Mouse (Mus musculus) heart, adult 11 months (tissue): ENCODE measurements around the gene BC051665.

Source experiments
- DNase-seq: peaks from one replicate; pipeline ENCODE4 v3.0.0; 2022

Gene BC051665

DNA sequence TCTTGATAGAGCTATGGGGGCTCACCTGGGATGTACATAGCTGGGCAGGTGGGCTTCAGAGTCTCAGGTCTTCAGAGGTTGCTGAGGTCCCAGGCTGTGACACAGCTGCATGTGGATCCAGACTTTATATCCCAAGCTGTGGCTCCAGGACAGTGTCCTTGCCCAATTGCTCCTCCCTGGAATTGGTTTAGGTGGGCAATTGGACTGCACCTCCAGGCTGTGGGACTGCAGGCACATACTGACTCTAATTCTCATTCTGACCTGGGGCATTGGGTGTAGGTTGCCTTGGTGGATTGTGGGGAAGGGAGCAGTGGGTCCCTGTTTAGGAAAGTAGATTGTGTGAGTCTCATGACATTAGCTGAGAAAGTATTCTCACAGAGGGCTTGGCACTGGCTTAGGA, at the start of gene BC051665:
TSS of gene BC051665 (minus strand) at position 101 of the 400 bp plus-strand sequence.
- DNase-seq: peak; percentile 59

DNA sequence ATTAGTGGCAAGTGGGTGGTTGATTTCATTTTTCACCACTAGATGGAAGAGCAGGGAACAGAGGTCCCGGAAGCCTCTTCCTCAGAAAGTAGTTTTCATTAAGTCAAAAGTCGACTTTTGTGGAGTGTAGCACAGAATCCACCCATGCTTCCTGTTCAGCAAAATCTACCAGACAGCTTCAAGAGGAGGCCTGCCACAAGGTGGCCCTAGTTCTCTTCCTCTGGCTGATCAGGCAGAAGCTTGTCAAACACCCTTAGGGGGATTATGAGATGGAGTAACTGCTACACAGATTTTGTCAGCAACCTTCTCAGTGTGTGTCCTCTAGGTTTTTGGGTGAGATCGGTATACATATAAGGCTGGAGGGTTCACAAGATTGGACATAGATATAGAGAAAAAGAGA, 39.9 kb upstream of the BC051665 start:
- peak; percentile 94 for DNase-seq

DNA sequence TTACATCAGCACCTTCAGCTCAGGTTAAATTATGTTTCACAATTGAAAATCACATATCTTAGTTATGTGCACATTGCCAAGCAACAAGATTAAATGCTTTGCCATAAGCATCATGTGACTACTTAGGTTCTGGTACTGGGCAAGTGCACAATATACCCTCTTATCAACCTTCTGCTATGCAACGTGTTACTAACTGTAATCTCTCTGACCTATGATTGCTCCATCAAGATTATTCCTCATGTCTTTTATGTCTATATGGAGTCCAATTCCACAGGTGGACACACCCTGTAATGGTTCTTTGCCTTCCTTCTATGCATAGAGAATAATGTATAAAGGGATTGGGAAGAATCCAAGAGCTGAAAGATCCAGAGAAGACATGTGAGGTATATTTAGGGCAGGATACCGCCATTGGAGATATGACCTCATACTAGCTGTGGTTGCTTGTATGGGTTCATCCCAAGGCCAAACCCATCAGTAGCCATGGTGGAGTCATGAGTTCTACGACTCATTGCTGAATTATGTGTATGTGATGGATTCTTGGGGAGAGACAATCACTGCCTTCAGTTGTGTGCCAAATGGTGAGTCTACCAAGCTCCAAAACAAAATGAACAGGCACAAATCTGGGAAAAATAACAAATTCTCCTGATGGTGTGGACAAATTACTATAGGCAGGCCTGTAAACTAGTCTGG, 34.5 kb upstream of the BC051665 start:
- no peak for DNase-seq

DNA sequence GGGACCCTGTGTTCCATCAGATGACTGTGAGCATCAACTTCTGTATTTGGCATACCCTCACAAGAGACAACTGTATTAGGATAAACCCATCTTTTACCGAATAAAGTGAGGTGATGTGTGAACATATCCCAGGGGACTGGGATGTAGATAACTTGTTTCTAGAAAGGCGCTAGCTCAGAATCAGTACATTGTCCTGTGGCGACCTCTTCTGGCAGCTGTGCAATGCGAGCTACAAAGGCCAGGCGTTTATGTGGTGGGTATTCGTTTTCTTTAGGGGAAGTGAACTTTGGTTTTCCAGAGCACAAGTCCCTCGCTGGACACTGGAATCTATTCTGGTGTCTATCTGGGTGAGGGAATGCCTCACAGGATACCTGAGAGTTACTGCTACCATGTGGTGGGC, 33.3 kb upstream of the BC051665 start:
- DNase-seq: no peak

DNA sequence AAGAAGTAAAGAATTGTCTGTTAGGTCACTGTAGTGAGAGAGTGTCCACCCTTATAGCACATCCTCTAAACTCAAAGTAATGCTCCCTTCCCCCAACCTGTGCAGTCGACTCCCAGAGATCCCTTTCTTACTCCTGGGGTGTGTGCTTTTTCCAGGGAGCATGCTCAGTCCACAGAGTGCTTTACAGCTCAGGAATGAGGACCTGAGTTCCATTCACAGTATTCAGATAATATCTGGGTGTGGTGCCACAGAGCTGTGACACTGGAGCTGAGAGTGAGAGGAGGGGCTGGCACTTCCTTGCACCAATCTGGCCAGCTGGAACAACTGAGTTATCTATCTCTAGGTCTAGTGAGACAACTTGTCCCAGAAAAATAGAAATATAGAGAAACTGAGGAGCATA, 27.6 kb upstream of the BC051665 start:
- DNase-seq: peak; percentile 88

- no peak for DNase-seq
These were observed 26.6 kb upstream of the BC051665 start for GRCm38 (mm10) chr13:60812768-60813167.

DNA sequence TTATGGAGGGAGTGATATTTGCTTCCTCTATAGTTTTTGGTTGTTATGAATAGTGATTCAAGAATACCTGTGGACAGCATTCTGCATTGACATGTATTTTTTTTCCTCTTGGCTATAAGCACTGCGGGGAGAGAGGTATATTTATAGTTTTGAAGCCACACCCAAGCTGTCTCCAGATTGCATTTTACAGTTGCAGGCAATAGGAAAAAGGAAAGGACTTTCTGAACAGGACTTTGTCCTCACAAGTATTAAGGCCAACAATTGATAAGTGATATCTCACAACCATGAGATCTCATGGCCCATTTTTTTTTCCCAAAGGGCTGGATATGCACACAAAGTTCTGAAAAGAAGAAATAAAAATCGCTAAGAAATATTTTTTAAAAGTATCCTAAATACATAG, 23.5 kb upstream of the BC051665 start:
- no peak for DNase-seq

DNA sequence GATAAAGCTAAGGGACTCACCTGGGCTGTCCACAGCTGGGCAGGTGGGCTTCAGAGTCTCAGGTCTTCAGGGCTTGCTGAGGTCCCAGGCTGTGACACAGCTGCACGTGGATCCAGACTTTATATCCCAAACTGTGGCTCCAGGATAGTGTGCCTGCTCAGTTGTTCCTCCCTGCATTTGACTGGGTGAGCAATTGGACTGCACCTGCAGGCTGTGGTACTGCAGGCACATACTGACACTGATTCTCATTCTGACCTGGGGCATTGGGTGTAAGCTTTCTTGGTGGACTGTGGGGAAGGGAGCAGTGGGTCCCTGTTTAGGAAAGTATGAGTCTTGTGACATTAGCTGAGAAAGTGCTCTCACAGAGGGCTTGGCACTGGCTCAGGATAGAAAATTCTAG, 16.6 kb upstream of the BC051665 start, which contains the start of gene Ctsll3:
TSS of gene Ctsll3 (minus strand) at position 101 of the 400 bp plus-strand sequence.
- DNase-seq: no peak

DNA sequence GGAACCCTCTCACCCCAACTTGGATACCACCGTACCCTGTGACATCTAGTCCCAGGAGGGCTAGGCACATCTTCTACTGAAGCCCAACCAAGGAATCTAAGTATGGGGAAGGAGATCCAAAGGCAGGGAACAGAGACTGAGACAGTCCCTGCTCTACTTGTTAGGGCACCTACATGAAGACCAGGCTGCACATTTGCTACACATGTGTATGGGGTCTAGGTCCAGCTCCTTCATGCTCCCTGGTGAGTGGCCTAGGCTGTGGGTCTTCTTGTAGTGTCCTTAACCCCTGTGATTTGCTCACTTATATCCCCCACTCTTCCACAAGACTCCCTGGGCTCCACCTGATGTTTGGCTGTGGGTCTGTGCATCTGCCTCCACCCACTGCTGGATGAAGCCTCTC, 3.3 kb upstream of the BC051665 start:
- DNase-seq: peak; percentile 61

DNA sequence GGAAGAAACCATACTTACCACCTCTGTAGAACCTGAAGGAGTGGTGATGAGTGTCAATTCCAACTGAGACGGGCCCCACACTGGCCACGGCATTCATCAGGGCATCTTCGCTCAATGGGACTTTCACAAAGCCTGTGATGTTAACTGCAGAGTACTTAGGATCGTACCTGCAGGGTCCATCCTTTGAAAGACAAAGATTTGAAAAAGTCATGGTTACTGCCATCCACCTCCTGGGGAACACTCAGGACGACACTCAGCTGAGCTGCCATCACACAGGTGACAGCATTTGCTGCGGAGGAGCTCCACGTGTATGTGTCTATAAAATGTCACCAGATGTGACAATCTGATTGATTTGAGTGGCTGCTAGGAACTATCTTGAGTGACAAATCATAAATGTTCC, 2.9 kb downstream of the BC051665 start:
- peak; percentile 51 for DNase-seq

DNA sequence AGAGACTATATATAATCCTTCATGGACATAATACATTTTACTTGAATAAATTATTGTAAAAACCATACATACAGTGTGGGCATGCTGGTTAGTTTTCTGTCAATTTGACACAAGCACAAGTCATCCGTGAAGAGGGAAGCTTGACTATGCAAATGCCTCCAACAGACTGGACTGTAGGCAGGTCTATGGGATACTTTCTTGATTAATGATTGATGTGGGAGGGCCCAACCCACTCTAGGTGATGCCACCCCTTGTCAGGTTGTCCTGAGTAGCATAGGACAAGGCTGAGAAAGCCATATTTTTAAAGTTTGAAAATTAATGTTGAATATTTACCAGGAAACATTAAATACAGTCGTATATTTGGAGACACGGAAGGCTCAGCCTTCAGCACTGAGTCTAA, 5.6 kb downstream of the BC051665 start:
- DNase-seq: peak; percentile 24

DNA sequence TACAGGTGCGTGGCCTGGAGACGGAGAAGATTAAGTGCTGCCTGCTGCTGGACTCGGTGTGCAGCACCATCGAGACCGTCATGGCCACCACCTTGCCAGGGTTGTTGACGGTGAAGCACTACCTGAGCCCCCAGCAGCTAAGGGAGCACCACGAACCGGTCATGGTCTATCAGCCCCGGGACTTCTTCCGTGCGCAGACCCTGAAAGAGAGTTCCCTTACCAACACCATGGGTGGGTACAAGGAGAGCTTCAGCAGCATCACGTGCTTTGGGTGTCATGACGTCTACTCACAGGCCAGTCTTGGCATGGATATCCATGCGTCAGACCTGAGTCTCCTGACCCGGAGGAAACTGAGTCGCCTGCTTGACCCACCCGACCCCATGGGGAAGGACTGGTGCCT, 25.0 kb downstream of the BC051665 start:
- peak; percentile 90 for DNase-seq

GRCm38 (mm10) chr13:60760392-60760791, 25.8 kb downstream of the BC051665 start:
- DNase-seq: peak; percentile 85

- peak; percentile 88 for DNase-seq
These were observed 27.0 kb downstream of the BC051665 start for GRCm38 (mm10) chr13:60759136-60759535.

GRCm38 (mm10) chr13:60757292-60757691, 28.9 kb downstream of the BC051665 start:
- DNase-seq: peak; percentile 79

DNA sequence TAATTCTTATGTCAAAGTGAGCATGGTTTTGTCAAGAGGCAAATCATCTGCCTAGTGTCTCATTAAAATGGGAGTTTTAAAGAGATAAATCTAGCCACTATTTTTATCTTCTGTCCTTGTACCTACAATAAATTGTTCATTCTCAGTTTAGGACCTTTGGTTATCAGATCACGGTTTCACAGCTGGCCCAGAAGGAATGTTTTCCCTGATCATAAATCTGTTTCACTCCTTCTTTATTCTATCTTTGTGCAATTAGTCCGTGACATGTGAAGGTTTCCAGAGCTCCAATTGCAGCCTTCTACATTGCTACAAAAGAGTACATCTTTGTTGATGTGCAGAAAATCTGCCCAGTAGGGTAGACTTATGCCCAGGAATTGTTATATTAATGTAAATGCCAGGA, 30.9 kb downstream of the BC051665 start:
- DNase-seq: peak; percentile 52

- peak; percentile 82 for DNase-seq
These were observed 32.9 kb downstream of the BC051665 start for GRCm38 (mm10) chr13:60753216-60753615.

DNA sequence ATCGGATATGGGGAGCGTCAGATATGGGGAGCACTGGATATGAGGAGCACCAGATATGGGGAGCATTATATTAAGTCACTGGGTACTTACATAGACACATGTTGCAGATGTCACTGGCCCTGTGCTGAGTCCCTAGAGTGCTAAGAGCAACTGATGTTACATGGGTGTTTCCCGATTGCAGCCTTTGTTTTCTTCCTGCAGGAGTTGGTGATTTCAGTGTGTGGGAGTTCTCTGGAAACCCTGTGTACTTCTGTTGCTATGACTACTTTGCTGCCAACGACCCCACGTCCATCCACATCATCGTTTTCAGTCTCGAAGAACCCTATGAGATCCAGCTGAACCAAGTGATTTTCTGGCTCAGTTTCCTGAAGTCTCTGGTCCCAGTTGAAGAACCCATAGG, 35.2 kb downstream of the BC051665 start:
- DNase-seq: peak; percentile 78

GRCm38 (mm10) chr13:60748556-60748955, 37.6 kb downstream of the BC051665 start:
- DNase-seq: no peak

DNA sequence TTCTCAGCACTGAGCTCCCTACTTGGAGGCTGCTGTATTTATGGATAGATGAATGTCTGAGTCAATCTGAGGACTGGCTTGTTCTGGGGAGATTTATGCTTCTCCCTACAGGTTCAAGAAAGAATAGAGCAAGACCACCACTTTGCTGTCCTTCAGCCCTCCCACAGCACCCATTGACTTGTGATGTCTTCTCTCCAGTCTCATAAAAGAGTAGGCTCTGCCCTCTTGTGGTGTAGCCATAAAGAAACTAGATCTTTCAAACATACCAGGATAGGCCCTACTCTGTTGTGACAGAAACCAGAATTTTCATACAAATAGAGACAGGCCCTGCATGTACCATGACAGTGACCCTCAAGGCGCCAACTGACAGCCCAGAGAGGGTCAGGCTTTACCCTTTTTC, 39.0 kb downstream of the BC051665 start:
- DNase-seq: no peak

- no peak for DNase-seq
These were observed 39.9 kb downstream of the BC051665 start for GRCm38 (mm10) chr13:60746271-60746670.

GRCm38 (mm10) chr13:60745358-60745757, 40.8 kb downstream of the BC051665 start:
- no peak for DNase-seq

DNA sequence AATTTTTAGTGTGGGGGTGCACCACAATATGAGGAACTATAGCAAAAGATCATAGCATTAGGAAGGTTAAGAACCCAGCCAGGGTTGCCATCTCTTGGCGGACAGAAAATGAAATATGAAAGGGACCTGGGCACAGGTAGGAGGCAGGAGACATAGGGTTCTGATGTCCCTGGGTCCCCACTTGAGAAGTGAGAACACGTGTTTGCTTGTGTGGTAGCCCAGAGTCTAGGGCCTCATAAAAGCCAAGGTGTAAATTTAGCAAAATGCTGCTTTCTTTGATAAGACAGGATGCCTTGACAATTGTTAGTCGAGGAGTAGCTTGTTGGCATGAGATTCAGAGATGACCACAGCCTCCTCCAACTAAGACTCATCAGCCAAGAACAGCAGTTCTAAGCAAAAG, 41.4 kb downstream of the BC051665 start:
- DNase-seq: no peak

DNA sequence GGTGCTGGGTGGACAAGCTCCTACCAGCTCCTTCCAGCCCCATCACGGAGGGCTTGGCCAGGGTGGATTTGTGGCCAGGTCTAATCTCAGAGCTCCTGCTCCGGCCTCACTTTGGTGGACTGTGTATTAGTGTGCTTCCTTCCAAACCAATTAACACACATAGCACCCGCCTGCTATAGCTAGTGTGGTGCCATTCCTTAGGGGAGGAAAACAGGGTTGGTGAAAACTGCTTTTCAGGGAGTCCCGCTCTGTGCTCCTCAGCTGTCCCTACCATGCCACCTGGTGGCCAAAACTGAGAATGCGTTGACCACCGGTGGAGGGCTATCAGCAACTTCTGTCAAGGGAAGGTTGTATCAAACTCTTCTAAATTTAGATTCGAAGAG, 42.1 kb downstream of the BC051665 start:
- peak; percentile 97 for DNase-seq

DNA sequence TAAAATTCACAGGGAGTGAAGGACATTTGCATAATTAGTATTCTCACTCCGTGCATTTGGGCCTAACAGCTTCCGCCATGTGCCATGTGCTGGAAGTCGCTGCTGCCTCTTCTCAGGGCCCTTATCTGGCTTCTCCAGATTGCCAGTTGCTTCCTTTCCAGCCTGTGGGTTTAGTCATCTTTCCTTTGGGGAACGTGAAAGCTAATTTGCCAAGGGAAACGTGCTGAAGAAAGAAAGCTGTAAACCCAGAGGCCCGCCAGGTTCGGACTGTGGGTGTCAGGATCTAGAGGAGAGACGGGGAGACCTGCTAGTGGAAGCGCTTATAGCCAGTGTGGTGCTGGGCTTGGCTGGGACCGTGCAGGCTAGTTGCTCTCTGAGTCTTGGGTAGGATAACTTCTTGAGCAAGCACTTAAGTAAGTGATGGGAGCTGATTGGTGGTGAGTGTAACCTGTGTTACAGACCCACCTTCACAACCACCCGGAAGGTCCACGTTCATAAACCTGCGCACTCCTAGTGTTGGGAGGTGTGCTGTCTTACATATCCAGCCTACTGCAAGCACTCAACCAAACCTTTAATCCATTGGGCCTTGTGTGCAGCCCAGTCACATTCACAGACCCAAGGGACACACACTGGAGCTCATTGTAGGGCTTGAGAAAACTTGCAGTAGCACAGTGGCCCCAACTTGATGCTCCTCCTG, 42.6 kb downstream of the BC051665 start:
- DNase-seq: peak; percentile 95
